10 mouse cellular contexts compared by ENCODE assay signal in the genomic region with DNA sequence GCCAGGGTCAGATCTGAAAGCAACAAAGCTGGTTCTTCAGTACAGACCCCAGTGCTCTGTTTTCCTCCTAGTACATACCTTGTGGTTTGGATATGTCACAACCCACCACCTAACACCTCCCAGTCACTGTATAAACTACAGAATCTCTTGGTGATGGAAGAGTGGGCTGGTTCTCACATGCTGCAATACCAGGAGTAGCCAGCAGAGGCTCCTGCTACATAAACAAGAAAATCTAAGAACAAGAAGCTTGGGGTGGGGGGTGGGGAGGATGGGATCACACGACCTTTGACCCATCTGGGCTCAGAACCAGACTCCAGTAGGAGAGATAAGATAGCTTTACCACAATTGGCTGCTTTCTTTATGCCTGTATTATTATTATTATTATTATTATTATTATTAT. TPM values are rescaled to one million over a fixed set of nuclear protein-coding genes. Genes with fewer than 3 reads are reported as not detected.
DNase-seq lines count a peak whose midpoint lies in the region; ATAC-seq and TF ChIP-seq lines count a peak whose summit lies in the region.
"Had no signal": no experiment of that assay in that cellular context is flagged by ENCODE, and none has a peak within 500 bp of the region (broad histone marks: within the 10 kb centered on the region; RNA-seq: fewer than 3 reads in every experiment).

No protein-coding gene starts in this region.

- no peaks in the 10 kb centered on the region for H3K27me3 ChIP-seq in lung, embryonic 14.5 days (ENCODE audit: insufficient read depth, low read length)
- H3K27me3 ChIP-seq in forebrain, embryonic 12.5 days, result no peaks in the 10 kb centered on the region
- H3K27me3 ChIP-seq: liver, embryonic 15.5 days had no signal

- H3K4me2 ChIP-seq in lung, embryonic 14.5 days, result no peak overlapping the region
- H3K4me2 ChIP-seq in forebrain, embryonic 12.5 days, result no peak overlapping the region
- H3K4me2 ChIP-seq: liver, embryonic 15.5 days had no signal

- H3K9me3 ChIP-seq in lung, embryonic 14.5 days (ENCODE audit: low read depth, low read length), result no peaks in the 10 kb centered on the region
- H3K9me3 ChIP-seq in forebrain, embryonic 12.5 days, result no peaks in the 10 kb centered on the region
- H3K9me3 ChIP-seq: liver, embryonic 15.5 days had no signal

- no peak overlapping the region for H3K4me3 ChIP-seq in lung, embryonic 14.5 days (ENCODE audit: low read depth, low read length)
- no peak overlapping the region for H3K4me3 ChIP-seq in lung, adult 2 months (replicated peaks; ENCODE audit: extremely low read depth, low read depth, low read length)
- no peak overlapping the region for H3K4me3 ChIP-seq in forebrain, embryonic 12.5 days (replicated peaks)
- H3K4me3 ChIP-seq: liver, embryonic 15.5 days had no signal

- H3K27ac ChIP-seq in lung, embryonic 14.5 days (ENCODE audit: low read depth), result no peak overlapping the region
- no peak overlapping the region for H3K27ac ChIP-seq in forebrain, embryonic 12.5 days
- H3K27ac ChIP-seq: liver, embryonic 15.5 days had no signal

- no peak for ATAC-seq in lung, embryonic 14.5 days (ENCODE audit: insufficient read depth)
- 0 out of 2 replicates have a peak, but pooled peaks have one; percentile 39 for ATAC-seq in common myeloid progenitor, adult 5-6 weeks (replicated peaks; ENCODE audit: low read depth, poor library complexity, severe bottlenecking)
- no peak for ATAC-seq in forebrain, embryonic 12.5 days (ENCODE audit: low FRiP score)

- peak; percentile 2 for DNase-seq in cerebellum, adult 11 months
- no peak for DNase-seq in cerebellum, adult 9-10 months
- DNase-seq in lung, embryonic 14.5 days, result peak; percentile 55
- no peak for DNase-seq in lung, adult 2 months
- peak; percentile 51 for DNase-seq in retina, embryonic 14.5 days (ENCODE audit: low spot score)
- no peak for DNase-seq in gastrocnemius, postnatal 25 days

- WGBS in lung, embryonic 14.5 days, result 11% methylated on average over 1 of the region's 1 CpGs
- WGBS in lung, adult 2 months, result 13% methylated on average over 1 of the region's 1 CpGs
- WGBS in forebrain, embryonic 12.5 days, result 21% methylated on average over 1 of the region's 1 CpGs

- TF ChIP-seq CTCF in lung, embryonic 14.5 days (IDR thresholded peaks at IDR 0.05; ENCODE audit: low read depth), result peak; percentile 44
- TF ChIP-seq CTCF in lung, adult 2 months (IDR thresholded peaks at IDR 0.05; ENCODE audit: insufficient read depth, low read length), result no peak

- no peak overlapping the region for H3K9ac ChIP-seq in lung, embryonic 14.5 days
- no peak overlapping the region for H3K9ac ChIP-seq in forebrain, embryonic 12.5 days
- H3K9ac ChIP-seq: liver, embryonic 15.5 days had no signal

- no peaks in the 10 kb centered on the region for H3K36me3 ChIP-seq in lung, embryonic 14.5 days (ENCODE audit: insufficient read depth)
- no peaks in the 10 kb centered on the region for H3K36me3 ChIP-seq in forebrain, embryonic 12.5 days (replicated peaks)
- H3K36me3 ChIP-seq: liver, embryonic 15.5 days had no signal

- no peak for TF ChIP-seq POLR2A in lung, adult 2 months (IDR thresholded peaks at IDR 0.05; ENCODE audit: borderline replicate concordance, extremely low read depth, low read depth, low read length)

- H3K4me1 ChIP-seq in lung, embryonic 14.5 days (ENCODE audit: insufficient read depth), result no peaks in the 10 kb centered on the region
- H3K4me1 ChIP-seq in lung, adult 2 months (ENCODE audit: control insufficient read depth, insufficient read depth, low read length), result no peaks in the 10 kb centered on the region
- H3K4me1 ChIP-seq in forebrain, embryonic 12.5 days, result peaks cover 5% of the 10 kb centered on the region; the same call in 1 of the 2 replicates
- H3K4me1 ChIP-seq: liver, embryonic 15.5 days had no signal

RNA-seq across cellular contexts. Expression of gene Slc5a4b, which starts 8.0 kb away (rescaled TPM):
- not detected in 2 replicates for polyA plus RNA-seq in lung, embryonic 14.5 days (2014; fragmentation: Nextera tagmentation; extraction: Ambion mirVana)
- not detected in 2 replicates for polyA plus RNA-seq in lung, adult 2 months (2012; rRNA removed)
- not detected in 2 replicates for total RNA-seq in common myeloid progenitor, adult 5-6 weeks (2017)
- not detected for total RNA-seq in gastrocnemius, postnatal 25 days (2021)
- not detected in 2 replicates for polyA plus RNA-seq in forebrain, embryonic 12.5 days (2016; fragmentation: Nextera tagmentation; extraction: Ambion mirVana)
- polyA plus RNA-seq: frontal cortex, adult 2 months had no signal

RNA-seq across cellular contexts. Expression of gene Slc5a4a, which starts 28.5 kb away (rescaled TPM):
- not detected in 2 replicates for polyA plus RNA-seq in lung, embryonic 14.5 days (2014; fragmentation: Nextera tagmentation; extraction: Ambion mirVana)
- polyA plus RNA-seq in lung, adult 2 months (2012; rRNA removed), result not detected in 2 replicates
- total RNA-seq in common myeloid progenitor, adult 5-6 weeks (2017), result not detected in 2 replicates
- not detected for total RNA-seq in gastrocnemius, postnatal 25 days (2021)
- not detected in 2 replicates for polyA plus RNA-seq in forebrain, embryonic 12.5 days (2016; fragmentation: Nextera tagmentation; extraction: Ambion mirVana)
- polyA plus RNA-seq: liver, embryonic 15.5 days had no signal

Comparison
In these comparisons a context has a peak if more than half of its experiments do, and no peak if none do; other contexts are left out.
1. DNase-seq: peak in cerebellum, adult 11 months (single experiment), lung, embryonic 14.5 days (single experiment) and retina, embryonic 14.5 days (single experiment); none in cerebellum, adult 9-10 months (single experiment), lung, adult 2 months (single experiment) and gastrocnemius, postnatal 25 days (single experiment).